16 mouse cellular contexts compared by ENCODE assay signal in the genomic region with DNA sequence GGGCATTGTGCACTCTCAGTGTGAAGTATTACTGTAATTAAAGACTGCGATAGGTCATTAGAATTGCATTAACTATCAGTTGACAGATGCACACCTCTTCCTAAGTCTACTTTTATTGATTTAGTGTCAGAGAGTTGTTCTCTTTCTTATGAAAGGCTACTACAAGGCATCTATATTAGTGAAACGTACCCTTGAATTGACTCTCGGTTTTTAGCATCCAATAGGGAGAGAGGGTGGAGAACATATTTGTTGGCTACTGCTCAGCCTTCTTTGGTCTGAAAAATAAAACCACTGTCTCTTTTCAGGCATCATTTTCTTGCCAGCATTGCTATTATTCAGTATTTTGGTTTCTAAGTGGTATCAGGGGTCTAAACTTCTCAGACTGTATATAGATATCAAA. TPM values are rescaled to one million over a fixed set of nuclear protein-coding genes. Genes with fewer than 3 reads are reported as not detected.
DNase-seq lines count a peak whose midpoint lies in the region; ATAC-seq and TF ChIP-seq lines count a peak whose summit lies in the region.
"Had no signal": no experiment of that assay in that cellular context is flagged by ENCODE, and none has a peak within 500 bp of the region (broad histone marks: within the 10 kb centered on the region; RNA-seq: fewer than 3 reads in every experiment).

No protein-coding gene starts in this region.

- no peak overlapping the region for H3K27ac ChIP-seq in cortical plate, adult 2 months (ENCODE audit: insufficient read depth, low read length)
- no peak overlapping the region for H3K27ac ChIP-seq in hindbrain, embryonic 13.5 days
- peak overlapping the region; percentile 60; the same call in 1 of the 2 replicates for H3K27ac ChIP-seq in midbrain, embryonic 15.5 days
- no peak overlapping the region for H3K27ac ChIP-seq in heart, embryonic 11.5 days (ENCODE audit: low read depth, low read length)

- peak; percentile 53 for DNase-seq in brain, adult 2 months (ENCODE audit: low read depth, low spot score)
- DNase-seq in left cerebral cortex, adult 8-10 months (ENCODE audit: low spot score in 2 of 2): no peak
- no peak for DNase-seq in adrenal gland, postnatal 10 days
- DNase-seq: gastrocnemius, postnatal 36 days; liver; right cerebral cortex, postnatal 25 days had no signal

- H3K9ac ChIP-seq in hindbrain, embryonic 13.5 days: no peak overlapping the region
- peak overlapping the region; percentile 28; the same call in 1 of the 2 replicates for H3K9ac ChIP-seq in midbrain, embryonic 15.5 days
- H3K9ac ChIP-seq in heart, embryonic 11.5 days (ENCODE audit: low read depth, low read length): no peak overlapping the region
- H3K9ac ChIP-seq: heart, embryonic 12.5 days; lung, embryonic 14.5 days had no signal

- H3K36me3 ChIP-seq in hindbrain, embryonic 13.5 days: no peaks in the 10 kb centered on the region
- no peaks in the 10 kb centered on the region for H3K36me3 ChIP-seq in midbrain, embryonic 15.5 days (replicated peaks)
- H3K36me3 ChIP-seq in heart, embryonic 11.5 days (ENCODE audit: control insufficient read depth, insufficient read depth, low read length): no peaks in the 10 kb centered on the region
- H3K36me3 ChIP-seq: heart, embryonic 12.5 days had no signal

- no peak for ATAC-seq in hindbrain, embryonic 13.5 days (ENCODE audit: low FRiP score)
- no peak for ATAC-seq in midbrain, embryonic 15.5 days (replicated peaks)
- ATAC-seq in heart, embryonic 11.5 days (replicated peaks; ENCODE audit: insufficient number of reproducible peaks, low FRiP score, low TSS enrichment): no peak
- ATAC-seq: CD4-positive, CD25-positive, alpha-beta regulatory T cell, adult 4 months had no signal

- 24% methylated on average over 3 of the region's 3 CpGs for whole genome bisulfite sequencing in hindbrain, embryonic 13.5 days
- 24% methylated on average over 3 of the region's 3 CpGs for WGBS in midbrain, embryonic 15.5 days
- WGBS in heart, embryonic 11.5 days (ENCODE audit: insufficient replicate concordance): 63% methylated on average over 3 of the region's 3 CpGs

- H3K4me3 ChIP-seq in cortical plate, adult 2 months (ENCODE audit: insufficient read depth, low read length): peak overlapping the region; percentile 12; the same call in 1 of the 2 replicates
- H3K4me3 ChIP-seq in hindbrain, embryonic 13.5 days: peak overlapping the region; percentile 34
- peak overlapping the region; percentile 35 for H3K4me3 ChIP-seq in midbrain, embryonic 15.5 days
- no peak overlapping the region for H3K4me3 ChIP-seq in heart, embryonic 11.5 days (ENCODE audit: low read depth, low read length)
- H3K4me3 ChIP-seq: heart, embryonic 12.5 days had no signal

- H3K27me3 ChIP-seq in hindbrain, embryonic 13.5 days: no peaks in the 10 kb centered on the region
- H3K27me3 ChIP-seq in midbrain, embryonic 15.5 days (replicated peaks): no peaks in the 10 kb centered on the region
- peaks cover 10% of the 10 kb centered on the region for H3K27me3 ChIP-seq in heart, embryonic 11.5 days (ENCODE audit: control insufficient read depth, insufficient read depth, low read length)

- peak overlapping the region; percentile 38 for H3K4me2 ChIP-seq in hindbrain, embryonic 13.5 days
- peak overlapping the region; percentile 43 for H3K4me2 ChIP-seq in midbrain, embryonic 15.5 days
- H3K4me2 ChIP-seq in heart, embryonic 11.5 days: no peak overlapping the region
- H3K4me2 ChIP-seq: heart, embryonic 12.5 days; lung, embryonic 14.5 days had no signal

- H3K4me1 ChIP-seq in cortical plate, adult 2 months (ENCODE audit: control insufficient read depth, insufficient read depth, low read length): no peaks in the 10 kb centered on the region
- H3K4me1 ChIP-seq in hindbrain, embryonic 13.5 days (replicated peaks): peaks cover 14% of the 10 kb centered on the region
- peaks cover 19% of the 10 kb centered on the region for H3K4me1 ChIP-seq in midbrain, embryonic 15.5 days
- H3K4me1 ChIP-seq in heart, embryonic 11.5 days (ENCODE audit: control insufficient read depth, insufficient read depth, low read length): no peaks in the 10 kb centered on the region; the same call in 1 of the 2 replicates
- H3K4me1 ChIP-seq: heart, embryonic 12.5 days had no signal

- no peaks in the 10 kb centered on the region for H3K9me3 ChIP-seq in hindbrain, embryonic 13.5 days
- H3K9me3 ChIP-seq in midbrain, embryonic 15.5 days: no peaks in the 10 kb centered on the region
- H3K9me3 ChIP-seq in heart, embryonic 11.5 days (replicated peaks; ENCODE audit: control insufficient read depth, low read length): no peaks in the 10 kb centered on the region
- H3K9me3 ChIP-seq: heart, embryonic 12.5 days had no signal

- TF ChIP-seq POLR2A in cortical plate, adult 2 months (IDR thresholded peaks at IDR 0.05; ENCODE audit: extremely low read depth, insufficient read depth, low read length): no peak

- no peak for TF ChIP-seq CTCF in cortical plate, adult 2 months (IDR thresholded peaks at IDR 0.05; ENCODE audit: extremely low read depth, insufficient read depth, low read length)

RNA-seq across cellular contexts. Expression of a gene that starts 2.5 kb away (rescaled TPM):
- 10.5 and 11.5 TPM in 2 replicates for polyA plus RNA-seq in cortical plate, adult 2 months (2012; rRNA removed)
- polyA plus RNA-seq in hindbrain, embryonic 13.5 days (2015; fragmentation: Nextera tagmentation; extraction: Ambion mirVana): 11.4 and 12.1 TPM in 2 replicates
- polyA plus RNA-seq in midbrain, embryonic 15.5 days (2015; fragmentation: Nextera tagmentation; extraction: Ambion mirVana): 17.9 and 19.6 TPM in 2 replicates
- polyA plus RNA-seq in heart, embryonic 11.5 days (2014; fragmentation: Nextera tagmentation; extraction: Ambion mirVana): 0.38 and 0.66 TPM in 2 replicates
- total RNA-seq in left cerebral cortex, adult 8-10 months (2022): 10 to 100 TPM; 20.5 to 29.7 (median 25.6) TPM
- total RNA-seq in adrenal gland, postnatal 10 days (2021): not detected
- total RNA-seq: gastrocnemius, postnatal 36 days; hematopoietic stem cell, adult 5-6 weeks; megakaryocyte-erythroid progenitor cell, adult 5-6 weeks had no signal
- polyA plus RNA-seq: kidney, embryonic 14.5 days; lung, embryonic 14.5 days had no signal
